Mouse (Mus musculus): ENCODE results near the gene Ap5z1.

Gene Ap5z1

GRCm38 (mm10) chr5:142510061-142510414 is 46.3 kb downstream of the Ap5z1 start:
- intact Hi-C loops (cut with DNase I): no loop called here

GRCm38 (mm10) chr5:142512112-142512511 is 48.4 kb downstream of the Ap5z1 start:
- intact Hi-C loops (cut with DNase I): no loop called here

- intact Hi-C loops (cut with DNase I): no loop called here
Observed at GRCm38 (mm10) chr5:142518973-142519372, 55.2 kb downstream of the Ap5z1 start.

- intact Hi-C loops (cut with DNase I): no loop called here
Observed at GRCm38 (mm10) chr5:142520360-142520759, 56.6 kb downstream of the Ap5z1 start.

GRCm38 (mm10) chr5:142521195-142521866 is 57.6 kb downstream of the Ap5z1 start:
- intact Hi-C loops (cut with DNase I): no loop called here

- intact Hi-C loops (cut with DNase I): no loop called here
Observed at GRCm38 (mm10) chr5:142524711-142525464, 61.1 kb downstream of the Ap5z1 start.

All from adrenal gland (tissue).